Mouse (Mus musculus): ENCODE results near the gene Rab1b. TPM values are rescaled to one million over a fixed set of nuclear protein-coding genes. Genes with fewer than 3 reads are reported as not detected.

The Rab1b gene
- polyA plus RNA-seq, 1 experiment: 31.8 TPM

DNA sequence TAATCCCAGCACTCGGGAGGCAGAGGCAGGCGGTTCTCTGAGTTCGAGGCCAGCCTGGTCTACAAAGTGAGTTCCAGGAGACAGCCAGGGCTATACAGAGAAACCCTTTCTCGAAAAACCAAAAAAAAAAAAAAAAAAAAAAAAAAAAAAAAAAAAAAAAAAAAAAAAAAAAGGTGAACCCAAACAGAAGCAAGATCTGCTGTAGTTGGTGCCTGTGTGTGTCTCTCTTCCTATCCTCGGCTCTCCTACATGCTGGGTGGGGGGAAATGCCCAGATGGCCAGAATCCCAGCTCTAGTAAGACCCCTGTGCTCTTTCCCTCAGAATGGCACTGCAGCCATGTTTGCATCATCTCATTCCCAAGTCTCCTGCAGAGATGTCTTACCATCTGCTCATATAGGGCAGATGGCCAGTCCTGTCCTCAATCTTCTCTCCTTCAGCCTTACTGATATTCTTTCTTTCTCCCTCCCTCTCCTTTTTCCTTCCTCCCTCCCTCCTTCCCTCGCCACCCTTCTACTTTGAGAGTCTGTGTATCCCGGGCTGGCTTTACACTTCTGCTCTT lies 17.3 kb upstream of the Rab1b start:
- TF ChIP-seq CTCF (IDR thresholded peaks at IDR 0.05; ENCODE audit: control insufficient read depth, insufficient read depth, low read length): no peak
- no peak for TF ChIP-seq POLR2A (IDR thresholded peaks at IDR 0.05; ENCODE audit: borderline replicate concordance, control insufficient read depth, low read depth, low read length)
- 54% methylated on average over 7 of the region's 7 CpGs for WGBS
- Histone ChIP-seq H3K4me1 (ENCODE audit: control insufficient read depth, insufficient read depth, low read length) (no peaks in the 10 kb centered on the region), H3K4me3 (replicated peaks; ENCODE audit: control insufficient read depth, low read depth, low read length) (no peak overlapping the region), H3K27ac (ENCODE audit: control insufficient read depth, insufficient read depth, low read depth, low read length, poor library complexity) (no peak overlapping the region)

GRCm38 (mm10) chr19:5123241-5123640 lies 16.4 kb upstream of the Rab1b start:
- 65% methylated on average over 3 of the region's 3 CpGs for WGBS
- H3K4me3 ChIP-seq (replicated peaks; ENCODE audit: control insufficient read depth, low read depth, low read length): no peak overlapping the region
- no peak for TF ChIP-seq POLR2A (IDR thresholded peaks at IDR 0.05; ENCODE audit: borderline replicate concordance, control insufficient read depth, low read depth, low read length)
- TF ChIP-seq CTCF (IDR thresholded peaks at IDR 0.05; ENCODE audit: control insufficient read depth, insufficient read depth, low read length): no peak
- no peaks in the 10 kb centered on the region; the same call in 1 of the 2 replicates for H3K4me1 ChIP-seq (ENCODE audit: control insufficient read depth, insufficient read depth, low read length)
- no peak overlapping the region for H3K27ac ChIP-seq (ENCODE audit: control insufficient read depth, insufficient read depth, low read depth, low read length, poor library complexity)

DNA sequence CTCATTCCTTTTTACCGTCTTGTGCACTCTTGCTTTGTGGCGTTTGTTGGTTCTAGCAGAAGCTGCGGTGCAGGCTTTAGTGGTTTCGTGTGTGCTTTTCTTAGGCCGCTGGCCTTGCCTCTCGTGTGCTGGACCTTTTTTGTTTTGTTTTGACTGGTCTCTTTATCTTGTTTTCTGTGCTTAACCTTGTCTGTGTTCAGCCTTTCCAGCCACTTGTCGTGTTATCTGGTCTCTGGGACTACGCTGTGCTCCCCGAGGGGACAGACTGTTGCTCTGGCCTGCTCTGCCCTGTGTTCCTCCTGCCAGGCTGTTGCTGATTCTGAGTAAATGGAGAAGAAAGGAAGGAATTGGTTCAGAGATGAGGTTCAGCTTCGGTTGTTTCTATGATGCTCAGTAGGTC lies 15.6 kb upstream of the Rab1b start:
- 63% methylated on average over 10 of the region's 10 CpGs for WGBS
- TF ChIP-seq CTCF (IDR thresholded peaks at IDR 0.05; ENCODE audit: control insufficient read depth, insufficient read depth, low read length) (no peak), POLR2A (IDR thresholded peaks at IDR 0.05; ENCODE audit: borderline replicate concordance, control insufficient read depth, low read depth, low read length) (no peak)
- H3K4me3 ChIP-seq (replicated peaks; ENCODE audit: control insufficient read depth, low read depth, low read length): no peak overlapping the region
- H3K4me1 ChIP-seq (ENCODE audit: control insufficient read depth, insufficient read depth, low read length): no peaks in the 10 kb centered on the region; the same call in 1 of the 2 replicates
- no peak overlapping the region for H3K27ac ChIP-seq (ENCODE audit: control insufficient read depth, insufficient read depth, low read depth, low read length, poor library complexity)

- peak within 1 kb of the TSS; percentile 34 for H3K27ac ChIP-seq (ENCODE audit: control insufficient read depth, insufficient read depth, low read depth, low read length, poor library complexity)
- H3K4me3 ChIP-seq (replicated peaks; ENCODE audit: control insufficient read depth, low read depth, low read length): peak within 1 kb of the TSS; percentile 81
- TF ChIP-seq CTCF (IDR thresholded peaks at IDR 0.05; ENCODE audit: control insufficient read depth, insufficient read depth, low read length): no peak
- no peaks in the 10 kb centered on the region; the same call in 1 of the 2 replicates for H3K4me1 ChIP-seq (ENCODE audit: control insufficient read depth, insufficient read depth, low read length)
- 3% methylated on average over 18 of the region's 18 CpGs for WGBS
These were observed 11.5 kb upstream of the Rab1b start, which contains the start of gene Klc2 for GRCm38 (mm10) chr19:5118384-5118698. TSS of gene Klc2 (minus strand) at chr19:5118560.

GRCm38 (mm10) chr19:5117494-5118383 lies 10.9 kb upstream of the Rab1b start:
- no peaks in the 10 kb centered on the region; the same call in 1 of the 2 replicates for H3K4me1 ChIP-seq (ENCODE audit: control insufficient read depth, insufficient read depth, low read length)
- H3K4me3 ChIP-seq (replicated peaks; ENCODE audit: control insufficient read depth, low read depth, low read length): peak overlapping the region; percentile 81
- TF ChIP-seq POLR2A (IDR thresholded peaks at IDR 0.05; ENCODE audit: borderline replicate concordance, control insufficient read depth, low read depth, low read length): peak; percentile 39; the same call in 1 of the 2 replicates
- peak; percentile 80 for TF ChIP-seq CTCF (IDR thresholded peaks at IDR 0.05; ENCODE audit: control insufficient read depth, insufficient read depth, low read length)
- H3K27ac ChIP-seq (ENCODE audit: control insufficient read depth, insufficient read depth, low read depth, low read length, poor library complexity): peak overlapping the region; percentile 34
- under 1% methylated on average over 83 of the region's 83 CpGs for WGBS

- no peak overlapping the region for H3K4me3 ChIP-seq (replicated peaks; ENCODE audit: control insufficient read depth, low read depth, low read length)
- WGBS: 92% methylated on average over 7 of the region's 7 CpGs
- TF ChIP-seq CTCF (IDR thresholded peaks at IDR 0.05; ENCODE audit: control insufficient read depth, insufficient read depth, low read length) (no peak), POLR2A (IDR thresholded peaks at IDR 0.05; ENCODE audit: borderline replicate concordance, control insufficient read depth, low read depth, low read length) (no peak)
- H3K4me1 ChIP-seq (ENCODE audit: control insufficient read depth, insufficient read depth, low read length): no peaks in the 10 kb centered on the region; the same call in 1 of the 2 replicates
- no peak overlapping the region for H3K27ac ChIP-seq (ENCODE audit: control insufficient read depth, insufficient read depth, low read depth, low read length, poor library complexity)
These were observed 6.9 kb upstream of the Rab1b start for GRCm38 (mm10) chr19:5113783-5114182.

- TF ChIP-seq CTCF (IDR thresholded peaks at IDR 0.05; ENCODE audit: control insufficient read depth, insufficient read depth, low read length): peak; percentile 41; the same call in 1 of the 2 replicates
- TF ChIP-seq POLR2A (IDR thresholded peaks at IDR 0.05; ENCODE audit: borderline replicate concordance, control insufficient read depth, low read depth, low read length): no peak
- Histone ChIP-seq H3K27ac (ENCODE audit: control insufficient read depth, insufficient read depth, low read depth, low read length, poor library complexity) (no peak overlapping the region), H3K4me1 (ENCODE audit: control insufficient read depth, insufficient read depth, low read length) (peaks cover 1% of the 10 kb centered on the region; the same call in 1 of the 2 replicates), H3K4me3 (replicated peaks; ENCODE audit: control insufficient read depth, low read depth, low read length) (no peak overlapping the region)
- WGBS: 82% methylated on average over 19 of the region's 19 CpGs
These were observed 3.0 kb upstream of the Rab1b start for GRCm38 (mm10) chr19:5109659-5110453.

GRCm38 (mm10) chr19:5108702-5109101 lies 1.8 kb upstream of the Rab1b start:
- TF ChIP-seq POLR2A (IDR thresholded peaks at IDR 0.05; ENCODE audit: borderline replicate concordance, control insufficient read depth, low read depth, low read length) (no peak), CTCF (IDR thresholded peaks at IDR 0.05; ENCODE audit: control insufficient read depth, insufficient read depth, low read length) (no peak)
- H3K27ac ChIP-seq (ENCODE audit: control insufficient read depth, insufficient read depth, low read depth, low read length, poor library complexity): no peak overlapping the region
- H3K4me1 ChIP-seq (ENCODE audit: control insufficient read depth, insufficient read depth, low read length): peaks cover 1% of the 10 kb centered on the region; the same call in 1 of the 2 replicates
- H3K4me3 ChIP-seq (replicated peaks; ENCODE audit: control insufficient read depth, low read depth, low read length): no peak overlapping the region
- WGBS: 77% methylated on average over 4 of the region's 4 CpGs
